Mouse (Mus musculus): Measurements from ENCODE around the gene Acoxl. TPM values are rescaled to one million over a fixed set of nuclear protein-coding genes. Genes with fewer than 3 reads are reported as not detected.

Gene Acoxl
- 5.8 TPM for polyA plus RNA-seq (2017; shearing (Covaris generic))

DNA sequence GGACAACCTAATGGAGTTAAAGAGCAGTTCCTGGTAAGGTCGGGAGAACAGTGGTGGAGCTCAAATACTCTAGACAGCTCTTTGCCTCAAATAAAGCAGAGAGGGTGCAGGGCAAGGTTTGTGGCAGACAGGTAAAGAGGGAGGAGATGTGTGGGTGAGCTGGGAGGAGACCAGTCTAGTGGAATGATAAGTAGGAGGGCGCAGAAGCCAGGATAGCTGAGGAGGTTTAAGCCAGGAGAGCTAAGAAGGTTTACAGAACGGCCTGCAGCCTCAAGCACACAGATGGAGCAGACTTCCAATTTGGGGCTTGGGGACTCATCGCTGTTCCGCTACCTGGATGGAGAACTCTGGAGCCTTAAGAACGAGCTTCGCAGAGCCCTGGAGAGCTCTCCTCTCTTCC is at the start of gene Acoxl:
Gene Acoxl (plus strand): TSS at position 301 of the 400 bp plus-strand sequence.

DNA sequence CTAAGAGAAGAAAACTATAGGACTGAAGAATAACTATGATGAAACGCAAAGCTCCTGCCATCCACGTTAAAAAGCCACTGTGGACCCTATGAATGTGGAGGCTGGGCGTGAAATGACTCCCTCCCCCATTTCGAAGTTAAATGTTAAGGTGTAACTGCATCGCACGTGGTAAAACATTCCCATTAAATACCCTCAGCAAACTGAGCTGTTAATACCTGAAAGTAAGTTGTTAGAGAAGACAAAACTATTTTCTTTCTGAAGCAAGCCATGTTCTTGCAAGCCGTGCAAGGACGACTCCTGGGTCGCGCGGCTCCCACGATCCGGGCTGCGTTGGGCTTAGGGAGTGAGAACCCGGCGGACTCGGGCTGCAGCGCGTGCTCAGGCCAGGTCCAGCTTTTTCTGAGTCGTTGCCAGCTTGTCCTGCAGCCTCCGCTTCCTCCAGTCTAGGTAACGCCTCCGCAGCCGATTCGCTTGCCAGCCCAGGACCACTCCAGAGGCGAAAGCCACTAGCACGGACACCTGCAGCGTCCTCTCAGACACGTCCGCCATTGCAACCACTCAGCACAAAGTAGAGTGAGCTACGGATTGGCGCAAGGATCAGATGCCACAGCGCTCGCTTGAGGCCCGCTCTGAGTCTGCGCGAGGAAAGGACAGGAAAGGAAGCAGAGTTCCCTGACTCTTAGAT is 46.6 kb upstream of the Acoxl start, which contains the start of gene Mtln:
Gene Mtln (minus strand): TSS at position 570 of the 685 bp plus-strand sequence.

DNA sequence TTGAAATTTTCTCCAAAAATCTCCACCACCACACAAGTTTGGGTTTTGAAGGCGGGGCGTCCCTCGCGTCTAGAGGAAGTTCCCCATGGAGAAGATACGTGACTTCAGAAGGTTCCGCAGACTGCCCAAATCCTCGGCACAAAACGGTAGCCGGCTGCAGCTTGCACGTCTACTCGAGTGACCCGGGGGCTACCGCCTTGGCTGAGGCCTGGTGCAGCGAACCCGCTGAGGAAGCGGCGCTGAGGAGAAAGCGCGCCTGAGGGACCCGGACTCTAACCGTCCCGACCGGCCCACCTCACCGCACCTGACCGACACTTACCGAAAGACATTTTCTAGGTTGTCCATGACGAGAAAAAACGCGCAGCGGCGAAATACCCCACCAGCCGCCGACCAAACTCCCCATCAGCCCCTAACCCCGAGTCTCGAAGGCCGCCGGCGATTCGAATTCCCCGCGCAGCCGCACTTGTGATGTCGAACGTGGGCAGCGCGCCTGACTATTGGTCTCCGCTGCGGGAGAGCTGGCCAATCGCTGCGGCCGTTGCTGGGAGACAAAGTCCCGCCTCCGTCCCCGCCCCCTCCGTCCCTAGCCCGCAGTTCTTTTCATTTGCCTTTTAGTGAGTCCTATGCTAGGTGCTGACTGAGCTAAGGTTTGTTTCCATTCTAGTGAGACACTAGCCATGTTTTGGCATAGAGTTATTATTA is 7.1 kb upstream of the Acoxl start, which contains the start of gene Bub1:
Gene Bub1 (minus strand): TSS at position 465 of the 702 bp plus-strand sequence.

DNA sequence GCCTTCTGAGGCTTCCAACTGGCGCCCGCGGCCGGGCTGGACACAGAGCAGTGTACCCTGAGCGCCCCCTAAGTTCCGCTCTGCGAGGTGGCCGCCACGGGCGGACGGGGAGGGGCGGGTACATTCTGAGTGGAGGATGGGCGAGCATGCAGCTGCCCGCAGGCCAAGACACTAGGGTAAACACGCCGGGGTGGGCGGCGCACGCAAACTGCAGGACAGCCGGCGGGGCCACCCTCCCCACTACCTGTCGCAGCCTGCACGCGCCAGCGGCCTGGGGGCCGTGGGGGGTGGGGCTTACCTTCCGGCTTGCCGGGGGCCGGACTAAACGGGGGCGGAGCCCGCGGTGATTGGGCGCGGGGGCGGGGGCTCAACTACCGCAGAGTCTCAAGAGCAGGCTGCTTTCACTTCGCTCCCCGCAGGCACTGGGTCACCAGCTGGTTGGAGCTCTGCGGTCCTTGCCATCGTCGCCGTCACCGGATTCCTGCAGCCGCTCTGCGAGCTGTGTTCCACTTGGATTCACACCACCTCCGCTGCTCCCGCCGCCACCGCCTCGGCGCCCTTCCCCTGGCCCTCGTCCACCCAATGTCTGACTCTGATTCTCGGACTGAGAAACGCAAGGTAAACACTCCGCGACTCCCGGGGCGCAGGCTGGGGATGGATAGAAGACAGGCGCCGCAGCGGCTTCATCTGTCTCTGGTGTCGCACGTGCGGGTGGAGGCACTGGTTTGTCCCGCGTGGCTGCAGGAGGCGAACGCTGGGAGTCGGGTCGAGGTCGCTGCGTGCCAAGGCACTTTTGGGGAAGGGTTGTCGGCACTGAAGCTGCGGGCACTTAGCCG is 287.2 kb downstream of the Acoxl start, which contains the start of gene Bcl2l11:
Gene Bcl2l11 (plus strand): TSS at position 404 of the 836 bp plus-strand sequence.

Other genes with a start within 250 kb of the Acoxl start
- not detected for gene Mal, start 182.2 kb upstream of the Acoxl start, polyA plus RNA-seq (2017; shearing (Covaris generic))
- not detected for gene Mall, start 108.9 kb upstream of the Acoxl start, polyA plus RNA-seq (2017; shearing (Covaris generic))
- not detected for gene Nphp1, start 50.0 kb upstream of the Acoxl start, polyA plus RNA-seq (2017; shearing (Covaris generic))
- gene Mtln, start 46.4 kb upstream of the Acoxl start, polyA plus RNA-seq (2017; shearing (Covaris generic)), result 13.4 TPM
- gene Bub1, start 7.0 kb upstream of the Acoxl start, polyA plus RNA-seq (2017; shearing (Covaris generic)), result 0.49 TPM